Mouse (Mus musculus) cerebellum, adult 9-11 months (tissue): ENCODE results near the gene Gjb5.

Experiments used
- DNase-seq: peaks from one replicate; pipeline ENCODE4 v3.0.0; 2022

Gjb5 gene

DNA sequence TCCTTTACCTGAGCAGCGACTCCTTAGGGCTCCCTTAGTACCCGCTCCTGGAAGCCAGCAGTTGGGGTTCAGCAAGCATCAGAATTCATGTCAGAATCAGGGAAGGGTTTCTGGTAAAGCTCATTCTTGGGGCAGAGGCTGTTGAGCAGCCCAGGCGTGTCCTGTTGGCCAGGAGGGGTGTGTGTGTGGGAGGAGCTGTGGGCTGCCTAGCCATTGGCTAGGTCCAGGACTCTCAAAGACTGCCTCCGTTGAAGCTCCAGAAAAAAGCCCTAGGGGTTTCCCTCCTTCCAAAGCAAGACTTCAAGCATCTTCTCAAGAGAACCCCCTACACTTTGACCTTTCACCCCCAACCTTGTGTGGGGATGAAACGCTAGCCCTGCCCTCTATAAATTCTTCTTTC, at the start of gene Gjb5:
TSS of gene Gjb5 (minus strand) at position 164 of the 400 bp plus-strand sequence.
- no peak for DNase-seq

DNA sequence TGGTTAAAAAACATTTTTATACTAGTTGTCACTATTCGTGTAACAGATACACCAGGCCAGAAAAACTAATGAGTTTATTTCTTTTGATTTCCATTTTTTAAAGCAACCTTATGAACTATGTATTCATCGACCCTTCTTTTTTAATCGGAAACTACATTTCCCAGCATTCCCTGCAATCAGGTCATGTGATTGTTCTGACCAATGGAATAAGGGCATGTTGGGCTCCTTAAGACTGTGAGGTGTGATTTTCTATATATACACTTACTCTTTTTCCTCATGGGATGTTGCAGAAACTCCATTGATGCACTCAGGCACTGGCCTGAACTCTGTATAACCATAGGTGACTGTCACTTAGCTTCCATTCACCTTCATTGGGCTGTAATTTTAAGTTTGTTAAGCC, 44.6 kb upstream of the Gjb5 start:
- DNase-seq, result no peak

DNA sequence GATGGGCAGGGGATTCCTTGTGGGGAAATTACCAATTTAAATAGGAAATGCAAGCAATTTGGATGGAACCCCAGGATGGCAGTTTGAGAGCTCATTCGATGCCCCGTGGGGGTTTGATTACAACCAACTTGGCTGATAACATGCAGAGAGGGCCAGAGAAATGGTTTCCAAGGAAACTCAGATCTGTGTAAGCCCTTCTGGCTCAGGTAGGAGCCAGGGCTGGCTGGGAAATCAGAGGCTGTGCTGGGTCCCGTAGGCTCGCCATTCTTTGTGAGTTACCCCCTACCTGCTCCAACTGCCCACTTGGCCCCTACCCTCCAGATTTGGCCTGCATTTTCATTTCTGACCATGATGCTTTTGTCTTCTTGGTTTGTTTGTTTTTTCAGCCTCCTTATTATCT, 44.2 kb upstream of the Gjb5 start:
- peak; percentile 28 for DNase-seq

DNA sequence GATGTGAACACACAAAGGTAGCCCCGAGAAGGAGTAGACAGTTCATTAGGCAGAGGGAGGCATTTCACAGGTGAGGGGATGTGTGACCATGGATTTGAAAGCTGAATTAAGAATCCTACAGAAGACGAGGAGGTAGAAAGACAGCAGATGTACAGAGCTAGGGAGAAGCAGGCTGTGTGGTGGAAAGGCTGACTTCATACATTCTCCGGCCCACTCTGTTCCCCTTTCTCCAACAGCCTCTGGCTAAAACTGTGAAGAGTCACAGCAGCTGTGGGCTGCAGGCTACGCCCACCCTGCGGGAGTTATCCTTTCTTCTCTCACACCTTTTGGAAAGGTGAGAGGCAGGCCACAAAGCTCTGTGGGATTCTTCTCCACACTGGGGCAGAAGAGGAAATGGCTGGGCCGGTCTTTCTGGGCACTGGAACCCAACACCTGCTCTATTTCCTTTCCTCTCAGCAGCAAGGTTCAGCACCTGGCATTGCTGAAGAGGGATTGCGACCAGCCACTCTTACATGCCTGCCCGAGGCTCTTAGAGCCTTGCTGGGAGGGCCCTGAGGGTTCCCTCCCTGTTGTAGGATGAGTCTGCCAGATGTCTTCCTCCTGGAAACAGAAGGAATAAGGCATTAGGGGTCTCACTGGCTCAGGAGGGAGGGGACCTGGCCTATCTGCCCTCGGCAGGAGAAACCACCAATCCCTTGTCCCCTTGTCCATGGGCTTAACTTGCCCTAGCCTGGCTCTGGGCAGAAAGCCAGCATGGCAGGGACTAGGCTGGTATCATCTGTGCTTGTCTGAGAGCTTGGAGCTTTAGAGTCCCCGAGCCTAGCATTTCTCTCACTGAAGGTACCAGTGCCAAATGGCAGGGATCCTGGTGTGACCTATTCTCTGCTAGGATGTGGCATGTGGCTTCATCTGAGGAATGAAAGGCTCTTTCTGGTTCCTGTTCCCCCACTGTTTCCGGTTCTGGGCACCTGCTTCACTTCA, 42.5 kb upstream of the Gjb5 start:
- peak; percentile 89 for DNase-seq

DNA sequence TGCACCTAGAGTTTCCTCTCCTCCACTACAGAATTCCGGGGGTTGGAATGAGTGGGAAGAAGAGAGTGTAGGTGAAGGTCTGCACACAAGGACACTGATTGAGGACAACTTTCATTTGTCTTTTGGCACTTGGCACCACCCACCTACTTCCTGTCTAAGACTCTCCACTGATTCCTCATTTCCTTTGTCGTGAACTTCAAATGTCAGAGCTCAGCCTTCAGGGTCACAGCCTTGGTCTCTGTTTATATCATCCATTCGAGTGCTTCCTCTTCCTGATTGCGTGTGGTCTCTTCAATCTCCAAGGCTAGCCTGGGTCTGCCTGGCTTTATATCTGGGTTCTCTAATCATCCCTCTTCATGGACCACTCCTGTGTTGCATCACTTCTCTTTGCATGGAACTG, 37.6 kb upstream of the Gjb5 start:
- DNase-seq, result no peak

DNA sequence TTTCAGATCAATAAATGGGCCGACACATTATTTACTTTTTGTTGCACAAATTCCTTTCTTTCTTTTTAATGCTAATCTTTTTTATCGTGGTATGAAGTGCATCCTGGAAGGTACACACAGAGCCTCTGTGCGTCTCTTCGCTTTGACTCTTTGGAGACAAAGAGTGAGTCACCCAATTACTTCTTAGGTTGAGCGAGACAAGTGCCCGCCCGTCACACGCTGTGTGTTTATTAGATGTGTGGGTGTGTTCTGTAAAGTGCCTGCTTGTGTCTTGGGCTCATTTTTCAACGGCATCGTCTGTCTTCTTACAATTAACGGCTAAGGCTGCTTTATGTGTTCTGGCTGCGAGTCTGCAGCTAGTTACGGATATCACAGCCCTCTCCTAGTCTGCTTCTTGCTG, 31.7 kb upstream of the Gjb5 start:
- no peak for DNase-seq

DNA sequence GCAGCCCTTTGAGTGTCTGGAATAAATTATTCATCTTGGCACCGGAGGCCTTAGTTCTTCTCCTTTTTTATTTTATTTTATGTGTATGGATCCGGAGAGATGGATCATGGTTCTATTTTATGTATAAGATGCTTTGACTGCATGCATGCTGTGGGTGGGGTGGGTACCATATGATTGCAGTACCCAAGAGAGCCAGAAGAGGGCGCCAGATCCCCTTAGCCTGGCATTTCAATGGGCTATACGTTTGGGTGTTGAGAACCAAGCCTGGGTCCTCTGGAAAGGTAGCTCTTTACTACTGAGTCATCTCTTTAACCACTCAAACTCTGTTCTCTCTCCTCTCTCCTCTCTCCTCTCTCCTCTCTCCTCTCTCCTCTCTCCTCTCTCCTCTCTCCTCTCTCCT, 19.4 kb upstream of the Gjb5 start:
- no peak for DNase-seq

DNA sequence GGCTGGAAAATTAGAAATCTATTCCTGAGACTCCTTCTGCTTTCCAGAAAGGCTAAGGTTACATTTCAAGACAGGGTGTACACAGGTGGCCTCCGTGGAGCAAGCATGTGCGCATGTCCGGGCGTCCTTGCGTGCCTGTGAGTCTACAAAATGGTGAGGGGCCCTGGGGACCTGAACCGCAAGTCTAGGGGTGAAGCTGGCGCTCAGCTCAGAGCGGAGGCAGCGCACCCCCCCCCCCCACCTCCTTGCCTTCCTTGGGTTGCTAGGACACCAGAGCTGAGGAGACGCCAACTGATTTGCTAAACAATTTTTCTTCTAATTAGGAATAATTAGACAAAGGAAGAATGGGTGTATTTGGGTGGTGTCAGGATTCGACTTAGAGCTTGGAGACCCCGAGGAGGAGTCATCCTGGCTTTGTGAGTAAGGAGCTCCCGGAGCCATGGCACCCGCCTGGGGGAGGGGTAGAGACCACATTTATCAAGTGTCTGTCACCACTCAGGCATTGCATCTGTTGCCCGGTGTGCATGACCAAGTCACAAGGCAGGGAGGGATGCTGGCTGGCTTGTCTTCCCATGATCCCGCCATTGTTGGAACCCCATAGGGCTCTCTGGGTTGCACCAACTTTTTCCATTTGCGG, 17.7 kb upstream of the Gjb5 start:
- no peak for DNase-seq

DNA sequence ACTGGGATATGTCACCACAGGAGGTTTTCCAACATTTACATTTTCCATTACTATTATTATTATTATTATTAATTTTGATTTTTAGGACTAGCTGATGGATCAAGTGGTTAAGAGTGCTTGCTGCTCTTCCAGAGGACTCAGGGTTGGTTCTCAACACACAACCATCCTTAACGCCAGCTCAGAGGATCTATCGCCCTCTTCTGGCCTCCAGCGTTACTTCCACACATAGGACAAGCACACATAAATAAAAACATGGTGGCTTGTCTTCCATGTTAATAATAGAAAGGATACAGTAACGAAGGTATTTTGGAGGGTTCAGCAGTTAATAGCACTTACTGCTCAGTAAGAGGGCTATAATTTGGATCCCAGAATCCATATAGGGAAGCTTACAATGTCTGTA, 16.7 kb upstream of the Gjb5 start:
- no peak for DNase-seq

DNA sequence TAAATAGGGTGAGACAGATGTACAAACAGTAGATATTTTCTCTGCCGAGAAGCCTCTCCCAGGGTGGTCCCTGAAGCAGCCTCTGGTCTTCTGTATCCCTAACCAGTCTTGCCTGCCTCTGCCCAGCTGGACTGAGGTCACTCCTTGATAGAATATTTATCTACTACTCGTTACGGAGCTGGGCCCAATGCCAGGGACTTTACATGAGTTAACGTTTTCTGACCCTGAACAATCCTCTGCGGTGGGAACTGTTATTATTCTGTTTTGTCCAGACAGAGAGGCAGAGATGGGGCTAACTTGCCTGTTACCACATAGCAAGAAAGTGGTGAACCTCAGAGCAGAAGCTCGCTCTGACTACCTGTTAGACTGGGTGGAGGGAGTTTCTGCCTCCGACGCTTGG, 15.5 kb upstream of the Gjb5 start:
- DNase-seq, result no peak

DNA sequence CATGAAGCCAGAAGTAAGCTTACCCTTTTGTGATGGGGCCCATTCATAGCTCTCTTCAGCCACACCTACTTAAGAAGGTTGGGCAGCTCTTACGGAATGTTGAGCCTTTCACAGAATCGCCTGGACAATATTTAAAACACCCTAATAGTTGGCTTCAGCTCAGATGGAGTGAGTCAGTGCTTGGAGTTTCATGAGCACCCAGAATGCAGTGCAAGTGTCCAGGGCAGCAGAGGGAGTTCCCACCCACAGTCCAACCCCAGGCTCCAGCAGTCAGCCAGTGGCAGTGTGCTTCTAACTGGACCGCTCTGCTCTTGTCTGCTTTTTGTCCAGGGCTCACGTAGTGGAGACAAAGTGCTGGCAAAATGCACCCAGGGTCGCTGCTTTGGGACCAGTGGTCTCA, 13.6 kb upstream of the Gjb5 start:
- DNase-seq, result no peak

DNA sequence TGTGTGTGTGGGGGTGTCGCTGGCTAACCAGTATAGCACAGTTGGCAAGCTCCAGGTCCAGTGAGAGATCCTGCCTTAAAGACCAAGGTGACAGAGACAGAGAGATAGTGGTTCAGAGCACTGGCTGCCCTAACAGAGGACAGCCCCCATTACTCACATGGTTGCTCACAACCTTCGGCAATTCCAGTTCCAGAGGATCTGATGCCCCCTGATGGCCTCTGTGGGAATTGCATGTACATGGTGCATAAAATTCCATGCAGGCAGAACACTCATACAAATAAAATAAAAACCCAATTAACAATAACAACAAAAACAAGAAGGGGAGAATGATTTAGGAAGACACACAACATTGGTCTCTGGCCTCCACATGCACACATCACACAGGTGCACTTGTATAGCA, 12.5 kb upstream of the Gjb5 start:
- no peak for DNase-seq

DNA sequence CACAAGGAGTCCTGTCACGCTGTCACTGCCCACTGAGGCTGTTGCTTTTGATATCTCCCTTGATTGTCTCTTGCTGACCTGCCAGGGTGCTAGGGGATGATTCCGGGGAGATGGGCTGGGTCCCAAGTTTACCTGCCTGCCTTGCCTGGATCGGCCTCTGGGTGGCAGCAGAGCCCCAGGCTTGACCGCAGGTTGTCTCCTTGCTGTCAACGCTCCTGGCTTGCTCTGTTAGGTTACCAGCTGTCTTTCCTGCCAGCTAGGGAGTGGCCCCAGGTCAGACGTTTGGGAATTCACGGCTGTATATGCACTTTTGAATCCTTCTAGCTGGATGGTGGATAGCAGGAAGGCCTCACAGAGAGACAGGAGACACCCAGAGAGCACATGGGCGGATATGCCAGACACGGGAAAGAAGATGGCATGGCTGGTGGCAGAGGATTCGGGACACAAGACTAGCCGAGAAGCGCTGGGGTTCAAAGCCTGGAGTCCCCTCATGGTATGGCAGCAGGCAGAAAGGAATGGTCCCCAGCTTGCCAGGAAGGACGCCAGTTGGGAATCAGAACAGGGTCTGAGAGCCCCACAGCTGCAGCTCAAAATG, 10.5 kb upstream of the Gjb5 start:
- peak; percentile 56 for DNase-seq

DNA sequence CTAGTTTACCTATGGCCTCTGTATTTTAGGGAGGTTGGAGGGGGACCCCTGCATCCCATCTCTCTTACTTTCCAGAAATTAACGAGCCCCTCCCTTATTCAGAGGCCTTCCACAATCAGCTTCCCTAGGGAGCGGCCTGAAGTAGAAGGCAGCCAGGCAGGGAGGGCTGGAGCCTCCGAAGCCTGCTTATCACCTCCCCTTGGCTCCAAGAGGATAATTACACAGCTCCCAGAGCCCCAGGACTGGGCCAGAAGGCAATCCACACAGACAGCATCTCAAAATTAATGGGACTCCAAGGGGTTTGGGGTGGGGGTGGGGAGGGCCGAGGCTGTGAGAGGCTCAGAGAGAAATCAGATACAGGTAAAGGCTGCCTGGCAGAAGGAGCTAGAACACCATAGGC, 7.9 kb upstream of the Gjb5 start:
- no peak for DNase-seq

DNA sequence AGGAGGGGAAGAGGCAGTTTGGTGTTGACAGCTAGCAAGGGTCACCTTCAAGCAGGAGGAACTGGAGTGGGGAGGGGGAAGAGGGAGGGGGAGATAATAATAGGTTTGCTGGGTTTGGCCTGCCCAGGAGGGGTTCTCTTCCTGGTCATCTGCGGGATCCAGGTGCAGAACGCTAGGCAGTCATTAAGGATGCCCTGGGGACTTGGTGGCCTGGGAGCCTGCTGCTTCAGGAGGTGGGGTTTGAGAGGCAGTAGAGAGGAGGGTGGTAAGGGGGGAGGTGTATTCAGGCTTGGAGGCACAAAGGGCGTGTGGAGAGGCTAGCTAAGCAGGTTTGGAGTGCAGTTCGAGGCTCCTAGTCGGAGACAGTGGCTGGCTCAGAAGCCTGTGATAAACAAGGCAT, 7.5 kb upstream of the Gjb5 start:
- DNase-seq, result peak; percentile 20

DNA sequence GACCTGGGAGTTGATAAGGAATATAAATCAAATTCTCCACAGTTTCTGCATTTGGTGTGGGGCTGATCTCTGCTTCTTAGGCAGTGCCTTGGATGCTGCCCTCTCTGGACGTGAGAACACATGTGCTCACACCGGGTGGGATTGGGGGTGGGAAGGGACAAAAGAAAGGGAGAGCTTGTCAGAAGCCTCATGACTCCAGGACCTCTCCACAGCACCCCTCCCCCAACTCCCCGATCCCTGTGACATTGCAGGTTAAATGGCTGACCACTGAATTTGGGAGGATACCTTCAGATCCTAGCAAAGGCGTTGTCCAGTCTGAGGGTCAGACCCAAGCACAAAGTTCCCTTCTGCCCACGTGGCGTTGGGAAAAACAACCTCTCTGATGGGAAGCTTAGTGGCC, 6.5 kb upstream of the Gjb5 start:
- no peak for DNase-seq

DNA sequence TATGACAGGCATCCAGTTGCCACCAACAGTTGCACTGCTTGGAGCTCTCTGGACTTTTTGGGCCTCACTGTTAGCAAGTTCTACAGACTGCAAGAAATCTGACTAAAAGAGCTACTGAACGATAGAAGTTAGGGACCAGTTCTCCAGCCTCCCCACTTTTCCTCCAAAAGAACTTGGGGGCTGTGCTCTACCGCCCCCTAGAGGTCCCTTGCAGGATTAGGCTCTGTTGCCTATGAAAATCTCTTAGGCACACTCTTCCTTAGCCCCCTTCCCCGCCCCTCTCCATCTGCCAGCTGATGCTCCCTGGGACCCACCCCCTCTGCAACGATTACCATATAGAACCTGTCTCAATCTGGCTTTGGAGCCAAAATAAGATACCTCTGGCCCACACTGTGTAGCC, 5.3 kb upstream of the Gjb5 start:
- DNase-seq, result no peak

DNA sequence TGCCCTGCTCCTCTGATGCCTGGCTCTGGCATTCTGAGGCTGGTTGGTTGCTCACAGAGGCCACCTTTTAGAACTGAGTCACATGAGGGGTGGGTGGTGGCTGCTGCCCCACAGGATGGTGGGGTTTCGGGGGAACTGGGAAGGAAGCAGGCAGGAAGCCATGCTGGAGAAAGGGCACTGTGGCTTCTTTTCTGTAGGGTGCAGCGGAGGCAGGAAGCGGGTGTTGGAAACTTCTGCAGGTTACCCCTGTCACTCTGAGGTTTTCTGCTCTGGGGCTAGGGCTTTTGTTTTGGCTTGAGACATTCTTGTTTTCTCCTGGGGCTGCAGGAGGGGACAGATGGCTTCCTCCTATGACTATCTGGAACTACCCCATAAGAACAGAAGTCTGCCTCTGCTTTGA, 4.5 kb upstream of the Gjb5 start:
- no peak for DNase-seq

DNA sequence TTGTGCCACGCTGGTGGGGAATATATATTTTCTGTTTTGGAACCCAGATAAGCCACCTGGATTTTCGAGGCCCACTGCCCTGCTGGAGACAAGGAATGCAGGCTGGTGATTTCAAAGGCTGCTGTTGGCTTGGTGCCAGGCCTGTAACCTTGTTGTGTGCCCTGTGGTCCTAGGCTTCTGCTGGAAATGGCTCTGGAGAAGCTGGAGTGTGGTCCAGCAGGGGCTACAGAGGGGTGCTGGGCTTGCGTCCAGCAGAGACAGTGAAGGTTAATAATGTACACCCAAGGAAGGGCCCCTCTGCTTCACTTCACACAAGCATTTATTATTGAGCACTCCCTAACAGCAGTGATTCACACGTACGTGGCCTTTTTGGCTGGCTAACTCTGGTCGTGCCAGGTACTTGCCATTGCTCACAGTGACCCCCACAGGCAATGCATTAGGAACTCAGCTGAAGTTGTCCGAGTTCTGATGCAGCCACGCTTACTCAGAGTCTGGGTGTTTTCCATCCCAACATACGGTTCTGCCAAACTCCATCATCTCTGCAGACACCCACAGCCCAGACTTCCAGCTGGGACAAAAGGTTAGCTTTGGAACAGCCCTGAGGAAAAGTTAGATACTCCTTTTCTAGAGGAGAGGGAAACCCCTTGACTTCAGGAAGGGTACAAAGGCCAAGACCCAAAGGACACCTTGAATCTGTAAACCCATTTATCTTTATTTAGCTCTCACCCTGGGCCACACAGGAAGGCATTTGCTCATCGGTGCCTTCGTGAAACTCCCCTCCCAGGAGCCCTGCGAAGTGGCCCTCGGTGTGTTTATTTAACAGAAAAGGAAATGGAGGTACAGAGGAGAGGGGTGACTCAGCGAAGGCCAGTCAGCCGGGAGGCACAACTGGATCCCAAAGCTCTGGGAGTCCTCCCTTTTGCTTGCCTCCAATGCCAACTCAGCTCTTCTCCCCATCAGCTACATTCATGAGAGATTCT, 3.2 kb downstream of the Gjb5 start:
- no peak for DNase-seq

DNA sequence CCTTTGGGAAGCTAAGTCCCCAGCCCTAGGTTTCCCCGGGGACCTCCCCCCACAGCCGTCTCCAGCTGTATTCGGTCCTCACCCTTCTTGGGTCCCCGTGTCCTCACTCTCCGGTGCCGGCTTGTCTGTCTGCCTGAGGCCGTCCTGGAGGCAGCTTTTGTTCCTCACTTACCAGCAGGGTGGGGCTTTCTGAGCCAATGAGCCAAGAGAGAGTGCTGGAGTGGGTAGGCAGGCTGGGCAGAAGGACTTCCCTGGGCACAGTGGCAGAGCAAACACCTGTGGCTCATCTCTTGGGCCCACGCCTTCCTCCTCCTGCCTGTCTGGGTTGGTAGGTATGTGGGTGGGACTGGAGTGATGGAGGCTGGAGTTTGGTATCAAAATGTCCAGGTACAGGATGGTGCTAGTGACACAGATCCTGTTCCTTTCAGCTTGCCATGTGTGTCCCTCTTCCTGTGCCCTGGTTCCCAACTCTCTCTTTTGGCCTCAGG, 4.0 kb downstream of the Gjb5 start, which contains the start of gene Gjb4:
TSS of gene Gjb4 (minus strand) at position 131 of the 488 bp plus-strand sequence.
- DNase-seq, result no peak

DNA sequence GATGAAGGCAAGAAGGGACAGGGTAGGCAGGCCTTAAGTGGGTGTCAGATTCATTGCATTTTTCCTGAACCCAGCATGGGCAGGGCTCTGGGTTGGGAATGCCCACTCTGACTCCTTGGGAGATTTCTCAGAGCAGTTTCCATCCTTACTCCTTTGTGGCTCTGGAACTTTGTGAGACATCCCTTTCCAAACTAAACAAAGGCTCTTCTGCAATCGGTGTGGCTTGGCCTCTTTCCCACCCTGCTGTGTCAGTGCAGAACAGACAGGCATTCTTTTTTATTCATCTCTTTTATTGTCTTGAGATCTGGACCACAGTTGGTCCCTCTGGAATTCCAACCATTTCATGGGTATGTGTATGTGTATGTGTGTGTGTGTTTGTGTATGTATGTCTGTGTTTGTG, 5.4 kb downstream of the Gjb5 start:
- DNase-seq, result no peak

DNA sequence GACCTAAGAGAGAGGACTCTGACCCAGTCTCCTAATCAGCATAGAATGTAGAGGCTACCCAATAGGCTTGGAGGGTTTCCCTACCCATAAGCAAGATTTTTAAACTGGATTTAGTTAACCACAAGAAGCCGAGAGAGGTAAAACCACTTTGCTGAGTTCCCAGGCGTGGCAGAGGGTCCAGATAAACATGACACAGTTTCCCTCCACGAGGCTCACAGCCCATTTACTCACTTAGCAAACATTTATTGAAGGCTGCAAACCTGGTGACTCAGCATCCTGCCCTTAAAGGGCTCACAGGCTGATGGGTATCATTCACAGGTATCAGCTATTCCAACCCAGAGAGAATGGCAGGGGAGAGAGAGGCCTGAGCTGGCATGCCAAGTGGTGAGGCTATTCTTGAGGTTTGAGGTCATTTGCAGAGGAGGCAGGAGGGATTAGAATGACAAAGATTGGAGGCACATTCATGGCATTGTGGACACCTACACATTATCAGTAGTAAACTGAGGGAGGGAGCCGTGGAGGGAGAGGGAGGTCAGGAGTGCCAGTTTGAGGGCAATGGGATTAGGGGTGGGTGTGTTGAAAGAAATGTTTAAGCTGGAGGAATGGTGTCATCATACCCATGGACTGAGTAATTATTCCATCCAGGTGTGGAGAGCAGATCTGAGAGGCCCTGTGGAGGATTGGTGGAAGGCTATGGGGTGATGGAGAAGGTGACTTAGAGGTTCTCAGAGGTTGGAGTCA, 8.3 kb downstream of the Gjb5 start:
- no peak for DNase-seq
